Mouse (Mus musculus): Measurements from ENCODE around the gene Angel1. TPM values are rescaled to one million over a fixed set of nuclear protein-coding genes. Genes with fewer than 3 reads are reported as not detected.

The Angel1 gene
- total and polyA plus RNA-seq, 3 experiments, result 1.3 to 5.3 TPM; not detected in 1

- Histone ChIP-seq H3K27ac (ENCODE audit: control insufficient read depth, low read depth, low read length) (no peak overlapping the region), H3K9ac (ENCODE audit: control insufficient read depth, low read depth, low read length, poor library complexity, severe bottlenecking) (no peak overlapping the region), H3K4me3 (ENCODE audit: control insufficient read depth in 1 of 2, insufficient read depth in 1 of 2, low read depth in 2 of 2, low read length in 2 of 2) (no peak overlapping the region), H3K79me2 (ENCODE audit: control insufficient read depth, insufficient read depth, low read length, poor library complexity) (no peaks in the 10 kb centered on the region), H3K27me3 (ENCODE audit: control insufficient read depth in 1 of 2, insufficient read depth in 2 of 2, low read length in 2 of 2) (no peaks in the 10 kb centered on the region; a peak in 1 of 4 replicates), H3K9me3 (replicated peaks; ENCODE audit: insufficient read depth, low read length) (no peaks in the 10 kb centered on the region), H3K4me1 (ENCODE audit: control insufficient read depth in 1 of 2, insufficient read depth in 2 of 2, low read length in 2 of 2) (no peaks in the 10 kb centered on the region), H3K36me3 (ENCODE audit: control insufficient read depth in 1 of 2, insufficient read depth in 2 of 2, low read length in 2 of 2) (no peaks in the 10 kb centered on the region)
- no peak for DNase-seq (ENCODE audit: low read depth, low spot score)
- TF ChIP-seq MYC (IDR thresholded peaks at IDR 0.05; ENCODE audit: low read depth, low read length) (no peak), HCFC1 (IDR thresholded peaks at IDR 0.05; ENCODE audit: low read depth, low read length) (no peak), MAX (IDR thresholded peaks at IDR 0.05; ENCODE audit: low read length) (no peak), NELFE (IDR thresholded peaks at IDR 0.05; ENCODE audit: low read depth, low read length) (no peak), USF1 (IDR thresholded peaks at IDR 0.05; ENCODE audit: low read depth, low read length) (no peak), TAL1 (IDR thresholded peaks at IDR 0.05; ENCODE audit: low read length) (no peak), CHD1 (IDR thresholded peaks at IDR 0.05; ENCODE audit: low read depth, low read length) (no peak), ZC3H11A (IDR thresholded peaks at IDR 0.05; ENCODE audit: low read depth, low read length) (no peak), POLR2A (IDR thresholded peaks at IDR 0.05; ENCODE audit: control insufficient read depth in 1 of 2, insufficient read depth in 1 of 2, low read depth in 1 of 2, low read length in 2 of 2, poor library complexity in 1 of 2) (no peak), MYB (IDR thresholded peaks at IDR 0.05; ENCODE audit: low read depth, low read length) (no peak), BHLHE40 (IDR thresholded peaks at IDR 0.05; ENCODE audit: borderline replicate concordance, low read depth, low read length) (no peak), GABPA (IDR thresholded peaks at IDR 0.05; ENCODE audit: low read depth, low read length) (no peak), CTCF (IDR thresholded peaks at IDR 0.05 in 2 of 3, conservative IDR thresholded peaks at IDR 0.05 in 1 of 3; ENCODE audit: control insufficient read depth in 1 of 3, insufficient read depth in 1 of 3, low read depth in 2 of 3, low read length in 3 of 3, poor library complexity in 1 of 3, severe bottlenecking in 1 of 3) (no peak), RAD21 (IDR thresholded peaks at IDR 0.05; ENCODE audit: low read depth, low read length) (no peak), ZNF384 (IDR thresholded peaks at IDR 0.05; ENCODE audit: low read depth, low read length) (no peak), UBTF (IDR thresholded peaks at IDR 0.05; ENCODE audit: borderline replicate concordance, insufficient read depth, low read depth, low read length) (no peak), MAFK (IDR thresholded peaks at IDR 0.05; ENCODE audit: borderline replicate concordance, low read depth, low read length) (no peak)
These were observed 31.8 kb downstream of the Angel1 start for GRCm38 (mm10) chr12:86694441-86694840.

DNA sequence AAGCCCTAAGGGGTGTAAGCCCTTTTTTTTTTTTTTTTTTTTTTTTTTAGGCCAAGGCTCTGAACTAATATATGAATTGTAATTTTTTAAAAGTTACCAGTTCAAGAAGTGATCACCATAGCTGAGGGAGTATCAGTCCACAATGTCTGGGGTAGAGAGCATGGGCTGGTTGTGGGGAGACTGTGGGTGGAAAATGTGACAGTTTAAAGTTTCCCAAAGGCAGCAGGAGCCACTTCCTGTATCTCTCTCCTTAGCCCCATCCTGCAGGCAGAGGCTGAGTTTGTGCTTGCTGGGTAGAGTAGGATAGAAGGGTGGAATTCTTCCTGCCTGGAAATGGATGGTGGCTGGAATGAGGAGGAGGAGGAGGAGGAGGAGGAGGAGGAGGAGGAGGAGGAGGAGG is 32.9 kb downstream of the Angel1 start:
- no peak overlapping the region for H3K4me3 ChIP-seq (ENCODE audit: control insufficient read depth in 1 of 2, insufficient read depth in 1 of 2, low read depth in 2 of 2, low read length in 2 of 2)
- no peaks in the 10 kb centered on the region for H3K9me3 ChIP-seq (replicated peaks; ENCODE audit: insufficient read depth, low read length)
- no peak overlapping the region for H3K27ac ChIP-seq (ENCODE audit: control insufficient read depth, low read depth, low read length)
- no peaks in the 10 kb centered on the region for H3K36me3 ChIP-seq (ENCODE audit: control insufficient read depth in 1 of 2, insufficient read depth in 2 of 2, low read length in 2 of 2)
- no peaks in the 10 kb centered on the region; a peak in 1 of 4 replicates for H3K27me3 ChIP-seq (ENCODE audit: control insufficient read depth in 1 of 2, insufficient read depth in 2 of 2, low read length in 2 of 2)
- no peaks in the 10 kb centered on the region for H3K4me1 ChIP-seq (ENCODE audit: control insufficient read depth in 1 of 2, insufficient read depth in 2 of 2, low read length in 2 of 2)
- no peaks in the 10 kb centered on the region for H3K79me2 ChIP-seq (ENCODE audit: control insufficient read depth, insufficient read depth, low read length, poor library complexity)
- no peak overlapping the region for H3K9ac ChIP-seq (ENCODE audit: control insufficient read depth, low read depth, low read length, poor library complexity, severe bottlenecking)
- DNase-seq (ENCODE audit: low read depth, low spot score), result no peak
- TF ChIP-seq RAD21 (IDR thresholded peaks at IDR 0.05; ENCODE audit: low read depth, low read length) (no peak), POLR2AphosphoS5 (IDR thresholded peaks at IDR 0.05; ENCODE audit: borderline replicate concordance, low read depth, low read length) (no peak), SIN3A (IDR thresholded peaks at IDR 0.05; ENCODE audit: low read length) (no peak), ETS1 (IDR thresholded peaks at IDR 0.05; ENCODE audit: low read depth, low read length) (no peak), CHD2 (IDR thresholded peaks at IDR 0.05; ENCODE audit: low read length) (no peak), TCF12 (IDR thresholded peaks at IDR 0.05; ENCODE audit: low read depth, low read length) (no peak), CHD1 (IDR thresholded peaks at IDR 0.05; ENCODE audit: low read depth, low read length) (no peak), MYC (IDR thresholded peaks at IDR 0.05; ENCODE audit: low read depth, low read length) (no peak), TAL1 (IDR thresholded peaks at IDR 0.05; ENCODE audit: low read length) (no peak)

All from MEL (cell line).